Mouse (Mus musculus) layer of hippocampus, adult 18-20 months (tissue): ENCODE data around the gene Cbarp. TPM values are rescaled to one million over a fixed set of nuclear protein-coding genes. Genes with fewer than 3 reads are reported as not detected.
"Not testable (repeated sequence)": the region's sequence is repeated elsewhere in the genome, so short reads cannot be mapped to it uniquely, and the experiment has no call there.

Source experiments
- DNase-seq, 2 experiments: peaks; one replicate each; pipeline ENCODE4 v3.0.0; 2022; ENCODE audit warnings: low spot score in 2 of 2
- total RNA-seq, 2 experiments: library from RNA; stranded (reverse); gene quantifications; 2 replicates each; pipeline ENCODE4 v1.2.3; 2021

Gene Cbarp
- total RNA-seq, 2 experiments from 2014 or later, result 362 to 363 TPM

GRCm38 (mm10) chr10:80170601-80171021 lies 30.0 kb upstream of the Cbarp start:
- peak in 1 of 2 experiments; percentile 17 for DNase-seq

DNA sequence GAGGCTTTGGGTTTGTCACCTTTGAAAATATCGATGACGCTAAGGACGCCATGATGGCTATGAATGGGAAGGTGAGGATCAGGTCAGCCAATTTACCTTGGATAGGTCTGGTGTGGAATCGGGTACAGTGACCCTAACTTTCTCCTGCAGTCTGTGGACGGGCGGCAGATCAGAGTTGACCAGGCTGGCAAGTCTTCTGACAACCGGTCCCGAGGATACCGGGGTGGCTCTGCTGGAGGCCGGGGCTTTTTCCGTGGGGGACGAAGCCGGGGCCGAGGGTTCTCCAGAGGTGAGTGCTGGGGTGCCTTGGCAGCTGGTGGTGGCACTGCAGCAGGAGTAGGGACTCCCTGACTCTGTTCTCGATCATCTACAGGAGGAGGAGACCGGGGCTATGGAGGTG lies 29.4 kb upstream of the Cbarp start:
- peak in 1 of 2 experiments; percentile 10 for DNase-seq

DNA sequence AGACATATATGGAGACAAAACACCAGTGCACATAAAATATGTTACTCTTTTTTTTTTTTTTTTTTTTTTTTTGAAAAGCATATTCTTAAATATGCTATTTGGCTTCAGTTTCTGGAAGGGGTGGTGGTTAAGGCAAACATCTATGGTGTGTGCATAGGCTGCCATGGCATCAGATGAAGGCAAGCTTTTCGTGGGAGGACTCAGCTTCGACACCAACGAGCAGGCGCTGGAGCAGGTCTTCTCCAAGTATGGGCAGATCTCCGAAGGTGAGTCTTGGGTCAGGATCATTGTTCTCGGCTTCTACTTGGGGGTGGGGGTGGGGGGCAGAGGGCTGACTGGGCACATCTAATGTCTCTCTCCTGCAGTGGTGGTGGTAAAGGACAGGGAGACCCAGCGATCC lies 29.0 kb upstream of the Cbarp start:
- peak in 1 of 2 experiments; percentile 4 for DNase-seq

DNA sequence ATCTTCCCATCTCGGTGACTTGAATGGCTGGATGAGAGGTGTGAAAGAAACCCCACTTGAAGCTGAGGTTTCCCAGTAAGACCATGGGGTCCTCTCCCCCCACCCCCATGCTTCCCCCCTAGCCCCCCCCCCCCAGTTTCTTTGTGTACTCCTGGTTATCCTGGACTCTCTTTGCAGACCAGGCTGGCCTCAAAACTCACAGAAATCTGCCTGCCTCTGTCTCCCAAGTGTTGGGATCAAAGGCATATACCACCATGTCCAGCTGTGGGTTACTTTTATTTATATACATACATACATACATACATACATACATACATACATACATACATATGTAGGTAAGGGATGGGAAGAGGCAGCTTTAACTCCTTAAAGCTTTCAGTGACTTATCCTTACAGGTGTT lies 28.4 kb upstream of the Cbarp start:
- DNase-seq, result no peak

GRCm38 (mm10) chr10:80168038-80168661 lies 27.5 kb upstream of the Cbarp start:
- peak; percentile 91 to 94 for DNase-seq

- peak; percentile 97 to 99 for DNase-seq
These were observed 26.9 kb upstream of the Cbarp start for GRCm38 (mm10) chr10:80167460-80168037.

DNA sequence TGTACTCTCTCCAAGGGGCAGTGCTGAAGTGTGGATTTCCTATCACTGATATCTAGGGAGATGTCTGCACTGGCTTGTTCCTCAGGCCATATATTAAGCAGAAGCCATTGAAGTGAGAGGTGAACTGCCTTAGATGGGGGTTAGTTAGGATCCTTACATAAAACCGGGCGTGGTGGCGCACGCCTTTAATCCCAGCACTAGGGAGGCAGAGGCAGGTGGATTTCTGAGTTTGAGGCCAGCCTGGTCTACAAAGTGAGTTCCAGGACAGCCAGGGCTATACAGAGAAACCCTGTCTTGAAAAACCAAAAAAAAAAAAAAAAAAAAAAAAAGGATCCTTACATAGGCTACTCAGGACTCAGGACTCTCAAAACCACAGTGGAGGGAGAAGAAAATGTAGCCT lies 25.5 kb upstream of the Cbarp start:
- not testable (repeated sequence) for DNase-seq

GRCm38 (mm10) chr10:80165392-80166128 lies 24.9 kb upstream of the Cbarp start, which contains the start of gene Cirbp:
TSS of gene Cirbp (plus strand) at chr10:80165985.
- DNase-seq, result no peak

GRCm38 (mm10) chr10:80164998-80165344 lies 24.3 kb upstream of the Cbarp start:
- peak; percentile 93 to 98 for DNase-seq

DNA sequence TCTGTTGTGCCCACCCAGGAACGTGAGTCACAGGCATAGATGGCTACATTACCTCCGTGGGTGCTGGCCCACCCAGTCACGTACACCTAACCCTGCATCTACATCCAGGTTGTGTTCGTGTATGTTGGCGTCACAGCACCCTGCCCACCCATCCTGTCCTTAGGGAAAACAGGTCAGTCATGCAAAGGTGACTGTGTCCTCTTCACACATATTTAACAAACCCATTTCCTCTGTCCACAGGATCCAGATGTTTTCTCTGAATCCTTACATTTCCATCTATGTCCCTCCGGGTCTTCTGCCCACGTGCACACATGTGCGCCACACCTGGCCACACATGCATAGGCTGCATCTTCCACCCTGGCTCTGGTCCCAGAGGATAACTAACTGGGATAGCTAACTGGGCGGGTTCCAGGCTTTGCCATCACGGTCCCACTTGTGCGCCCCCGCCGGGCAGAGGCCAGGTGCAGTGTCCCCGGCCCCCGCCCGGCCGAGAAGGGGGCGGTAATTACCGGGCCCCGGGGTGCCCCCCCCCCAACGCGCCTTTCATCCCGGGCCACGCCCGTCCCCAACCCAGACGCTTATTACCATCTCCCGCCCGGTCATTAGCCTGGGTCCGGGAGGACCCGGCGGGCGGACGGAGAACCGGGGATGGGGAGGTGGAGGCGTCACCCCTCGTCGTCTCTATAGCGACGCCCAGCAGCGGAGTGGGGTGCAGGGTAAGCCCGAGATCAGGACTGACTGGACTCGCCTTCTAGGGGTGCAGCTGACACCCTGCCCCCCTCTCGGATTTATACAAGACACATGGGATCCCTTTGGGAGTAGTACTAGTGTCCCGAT lies 23.7 kb upstream of the Cbarp start:
- DNase-seq, result no peak

GRCm38 (mm10) chr10:80163721-80164120 lies 23.1 kb upstream of the Cbarp start:
- no peak for DNase-seq

DNA sequence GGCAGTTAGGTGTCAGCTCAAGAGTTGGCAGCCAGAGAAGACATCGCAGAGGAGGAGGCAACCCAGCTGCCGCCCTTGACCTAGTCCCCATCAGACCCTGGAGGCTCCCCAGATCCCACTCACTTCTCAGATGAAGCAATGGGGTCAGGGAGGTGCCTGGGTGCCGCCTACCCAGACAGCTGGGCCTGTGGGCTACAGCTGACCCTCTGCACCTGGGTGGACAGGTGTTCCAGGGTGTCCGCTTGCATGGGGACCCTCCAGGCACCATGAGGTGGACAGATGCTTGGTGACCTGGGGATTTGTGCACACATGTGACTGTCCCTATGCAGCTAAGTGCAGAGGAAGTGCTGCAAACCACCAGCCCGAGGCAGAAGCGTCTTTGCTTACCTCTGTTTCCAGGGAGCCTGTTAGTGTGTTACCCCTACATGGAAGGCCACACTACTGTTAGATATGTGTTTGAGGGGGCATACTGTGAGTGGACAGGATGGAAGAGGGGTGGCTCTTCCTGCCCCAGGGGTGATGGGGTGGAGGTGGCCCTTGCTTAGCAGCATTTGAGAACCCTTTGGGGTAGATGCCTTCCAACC lies 22.2 kb upstream of the Cbarp start:
- no peak for DNase-seq

- DNase-seq, result no peak
These were observed 21.6 kb upstream of the Cbarp start for GRCm38 (mm10) chr10:80162243-80162608.

GRCm38 (mm10) chr10:80161522-80162242 lies 21.0 kb upstream of the Cbarp start:
- DNase-seq, result no peak

DNA sequence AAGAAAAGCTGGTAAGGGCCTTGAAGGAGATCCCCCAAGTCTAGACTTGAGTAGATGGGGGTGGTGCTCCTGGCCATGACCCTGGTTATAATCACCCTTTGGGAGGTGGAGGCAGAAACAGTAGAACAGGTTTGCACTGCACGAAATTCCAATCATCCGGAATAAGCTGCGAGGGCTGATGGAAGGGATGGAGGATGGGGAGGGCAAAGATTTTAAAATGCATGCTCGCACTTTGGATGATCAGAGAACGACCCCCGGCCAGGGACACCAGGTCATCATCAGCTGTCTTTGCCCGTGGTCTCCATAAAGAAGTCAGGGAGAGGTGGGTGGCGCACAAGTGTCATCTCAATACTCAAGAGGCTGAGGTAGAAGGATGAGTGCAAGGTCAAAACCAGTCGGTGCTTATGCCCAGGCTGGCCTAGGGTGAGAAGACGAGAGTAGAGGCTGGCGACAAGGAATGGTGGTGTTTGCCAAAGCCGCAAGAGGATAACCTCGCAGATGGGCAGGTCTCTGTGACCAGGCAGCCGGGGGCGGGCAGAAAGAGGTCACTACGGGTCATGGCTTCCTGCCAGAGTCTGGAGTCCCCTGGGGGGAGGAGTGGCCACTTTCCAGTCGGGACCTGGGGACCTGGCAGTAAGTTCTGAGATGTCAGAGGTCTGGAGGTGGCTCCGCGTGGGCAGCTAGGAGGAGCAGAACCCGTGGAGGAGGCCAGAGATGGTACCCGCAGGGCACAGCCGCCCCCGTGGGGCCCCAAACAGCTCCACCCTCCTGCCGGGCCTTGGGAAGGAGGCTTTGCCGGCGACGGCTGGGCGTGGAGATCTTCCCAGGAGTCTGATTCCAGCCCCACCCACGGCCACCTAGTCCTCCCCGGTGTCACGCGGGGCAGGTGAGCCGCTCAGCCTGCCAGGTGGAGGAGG lies 20.1 kb upstream of the Cbarp start:
- DNase-seq, result no peak

GRCm38 (mm10) chr10:80159561-80160454 lies 19.2 kb upstream of the Cbarp start:
- DNase-seq, result peak; percentile 99

- DNase-seq, result no peak
These were observed 18.5 kb upstream of the Cbarp start for GRCm38 (mm10) chr10:80159021-80159560.

- no peak for DNase-seq
These were observed 17.8 kb upstream of the Cbarp start for GRCm38 (mm10) chr10:80158307-80158986.
